Mouse (Mus musculus): ENCODE measurements at regions not wholly inside any gene's neighbourhood (a gene's known extent, or its start where the extent isn't known, plus 50 kb on each side); places are given as distances from the start of the nearest gene placed in this dataset.

DNA sequence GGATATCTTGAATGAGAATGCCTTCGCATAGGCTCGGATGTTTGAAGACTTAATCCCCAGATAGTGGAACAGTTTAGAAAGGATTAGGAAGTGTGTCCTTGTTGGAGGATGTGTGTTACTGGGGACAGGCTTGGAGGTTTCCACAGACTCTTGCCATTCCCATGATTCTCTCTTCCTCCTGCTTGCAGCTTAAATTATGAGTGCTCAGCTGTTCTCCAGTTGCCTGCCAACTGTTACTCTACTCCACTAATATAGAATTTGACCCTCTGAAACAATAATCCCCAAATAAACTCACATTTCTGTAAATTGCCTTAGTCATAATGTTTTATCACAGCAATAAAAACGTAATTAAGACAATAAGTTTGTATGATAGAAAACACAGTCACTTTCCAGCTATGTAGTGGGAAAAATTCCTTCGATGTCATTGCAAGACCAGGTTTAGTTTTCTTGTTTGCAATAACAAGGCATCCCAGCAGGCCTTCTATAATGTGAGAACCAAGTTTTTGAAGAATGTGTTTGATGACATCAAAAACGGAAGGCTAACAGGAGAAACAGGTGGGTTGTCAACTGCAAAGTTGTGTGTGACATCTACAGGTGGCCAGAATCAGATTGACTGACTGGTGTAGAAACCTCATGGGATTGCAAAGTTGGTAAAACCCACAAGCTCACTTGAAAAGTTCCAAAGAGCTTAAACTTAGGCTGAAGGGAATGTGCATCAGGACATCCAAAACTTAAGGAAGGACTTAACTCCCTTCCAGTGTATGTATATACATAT, 268.0 kb downstream of the Pdgfc start:
- no peak for TF ChIP-seq POLR2A (IDR thresholded peaks at IDR 0.05; ENCODE audit: insufficient read length, low read depth)
- TF ChIP-seq TCF3 (IDR thresholded peaks at IDR 0.05; ENCODE audit: insufficient read length, low read depth): no peak
- TF ChIP-seq MAX (IDR thresholded peaks at IDR 0.05; ENCODE audit: low read depth): no peak
- TF ChIP-seq MYOG (IDR thresholded peaks at IDR 0.05; ENCODE audit: control insufficient read depth in 1 of 3, insufficient read depth in 1 of 3, insufficient read length in 2 of 3, low read depth in 2 of 3): no peak
- no peak for TF ChIP-seq E2F4 (IDR thresholded peaks at IDR 0.05; ENCODE audit: insufficient read depth)
- TF ChIP-seq CEBPB (IDR thresholded peaks at IDR 0.05; ENCODE audit: insufficient read depth, poor library complexity, severe bottlenecking): no peak
- TF ChIP-seq POLR2AphosphoS2 (IDR thresholded peaks at IDR 0.05; ENCODE audit: insufficient read length, low read depth): no peak
- no peak for TF ChIP-seq TCF12 (IDR thresholded peaks at IDR 0.05; ENCODE audit: insufficient read depth, poor library complexity, severe bottlenecking)

Measured in myocyte (in vitro differentiated cells).